29 mouse cellular contexts compared by ENCODE assay signal in genomic region chr3:100164991-100165390, GRCm38 (mm10). TPM values are rescaled to one million over a fixed set of nuclear protein-coding genes. Genes with fewer than 3 reads are reported as not detected.
DNase-seq lines count a peak whose midpoint lies in the region; ATAC-seq and TF ChIP-seq lines count a peak whose summit lies in the region.
"Had no signal": no experiment of that assay in that cellular context is flagged by ENCODE, and none has a peak within 500 bp of the region (broad histone marks: within the 10 kb centered on the region; RNA-seq: fewer than 3 reads in every experiment).

No protein-coding gene starts in this region.

- DNase-seq in liver, adult 2 months (ENCODE audit: extremely low read depth, low read depth, low spot score) = peak; percentile 93
- no peak for DNase-seq in liver
- DNase-seq in spleen, postnatal 4 days (ENCODE audit: low spot score in 2 of 2) = no peak
- DNase-seq in lung, adult 18-20 months = no peak
- DNase-seq: adrenal gland, adult 2 months; adrenal gland, postnatal 14 days; B cell, adult 2 months; cerebellum, adult 11 months; cerebellum, adult 2 months; cerebellum, adult 9-11 months; cerebellum, postnatal 25 days; gastrocnemius, postnatal 25 days; heart, adult 18-20 months; heart, postnatal 10 days; heart, postnatal 36 days had no signal

- TF ChIP-seq CTCF in liver, adult 2 months (IDR thresholded peaks at IDR 0.05; ENCODE audit: low read depth, low read length) = no peak

- H3K4me3 ChIP-seq in liver, adult 2 months (ENCODE audit: insufficient read depth, low read depth, low read length) = no peak overlapping the region
- H3K4me3 ChIP-seq in intestine, embryonic 16.5 days (ENCODE audit: low read length) = no peak overlapping the region
- no peak overlapping the region for H3K4me3 ChIP-seq in liver, embryonic 16.5 days (ENCODE audit: low read depth, low read length)
- H3K4me3 ChIP-seq: embryonic facial prominence, embryonic 12.5 days; embryonic facial prominence, embryonic 15.5 days; forebrain, embryonic 12.5 days; forebrain, embryonic 15.5 days; heart, embryonic 12.5 days; heart, embryonic 15.5 days; hindbrain, embryonic 10.5 days; hindbrain, embryonic 13.5 days had no signal

- no peak for TF ChIP-seq POLR2A in liver, adult 2 months (IDR thresholded peaks at IDR 0.05; ENCODE audit: extremely low read depth, insufficient read depth, low read length)

- peak overlapping the region; percentile 33; the same call in 1 of the 2 replicates for H3K9ac ChIP-seq in liver, adult 2 months (ENCODE audit: low read depth, low read length)
- no peak overlapping the region for H3K9ac ChIP-seq in intestine, embryonic 16.5 days (ENCODE audit: low read depth, low read length)
- no peak overlapping the region for H3K9ac ChIP-seq in liver, embryonic 16.5 days (ENCODE audit: low read depth, low read length)
- H3K9ac ChIP-seq: embryonic facial prominence, embryonic 12.5 days; embryonic facial prominence, embryonic 15.5 days; forebrain, embryonic 12.5 days; forebrain, embryonic 15.5 days; heart, embryonic 12.5 days; heart, embryonic 15.5 days; hindbrain, embryonic 13.5 days had no signal

- H3K79me2 ChIP-seq in liver, adult 2 months (ENCODE audit: control insufficient read depth, insufficient read depth, low read length) = peaks cover 28% of the 10 kb centered on the region

- peaks cover 26% of the 10 kb centered on the region for H3K4me1 ChIP-seq in liver, adult 2 months (ENCODE audit: control insufficient read depth, insufficient read depth, low read length)
- H3K4me1 ChIP-seq in intestine, embryonic 16.5 days (ENCODE audit: control insufficient read depth, insufficient read depth, low read length) = peaks cover 18% of the 10 kb centered on the region
- peaks cover 13% of the 10 kb centered on the region for H3K4me1 ChIP-seq in liver, embryonic 16.5 days (ENCODE audit: control insufficient read depth, low read depth, low read length)

- H3K27ac ChIP-seq in liver, adult 2 months (replicated peaks; ENCODE audit: insufficient read depth, low read depth, low read length) = peak overlapping the region; percentile 90
- peak overlapping the region; percentile 45; the same call in 1 of the 2 replicates for H3K27ac ChIP-seq in intestine, embryonic 16.5 days (ENCODE audit: low read length)
- peak overlapping the region; percentile 47; the same call in 1 of the 2 replicates for H3K27ac ChIP-seq in liver, embryonic 16.5 days (ENCODE audit: low read length)
- H3K27ac ChIP-seq: embryonic facial prominence, embryonic 12.5 days; embryonic facial prominence, embryonic 15.5 days; forebrain, embryonic 12.5 days; forebrain, embryonic 15.5 days; heart, embryonic 15.5 days; hindbrain, embryonic 10.5 days; hindbrain, embryonic 13.5 days had no signal

- H3K4me2 ChIP-seq in intestine, embryonic 16.5 days (ENCODE audit: low read depth, low read length) = no peak overlapping the region
- H3K4me2 ChIP-seq in liver, embryonic 16.5 days (ENCODE audit: low read depth, low read length) = no peak overlapping the region
- H3K4me2 ChIP-seq: embryonic facial prominence, embryonic 12.5 days; embryonic facial prominence, embryonic 15.5 days; forebrain, embryonic 12.5 days; forebrain, embryonic 15.5 days; heart, embryonic 12.5 days; heart, embryonic 15.5 days; hindbrain, embryonic 13.5 days had no signal

- H3K9me3 ChIP-seq in intestine, embryonic 16.5 days (ENCODE audit: control insufficient read depth, low read length) = no peaks in the 10 kb centered on the region
- H3K9me3 ChIP-seq in liver, embryonic 16.5 days (replicated peaks; ENCODE audit: control insufficient read depth, low read length) = no peaks in the 10 kb centered on the region
- H3K9me3 ChIP-seq: embryonic facial prominence, embryonic 12.5 days; embryonic facial prominence, embryonic 15.5 days; forebrain, embryonic 12.5 days; forebrain, embryonic 15.5 days; G1E; heart, embryonic 12.5 days; heart, embryonic 15.5 days; hindbrain, embryonic 10.5 days; hindbrain, embryonic 13.5 days had no signal

- no peak for ATAC-seq in intestine, embryonic 16.5 days
- ATAC-seq in liver, embryonic 16.5 days (ENCODE audit: low read depth) = no peak
- ATAC-seq: forebrain, embryonic 15.5 days; hindbrain, embryonic 16.5 days; Patski had no signal

- H3K36me3 ChIP-seq in liver, adult 2 months (ENCODE audit: control insufficient read depth, insufficient read depth, low read length) = peaks cover 21% of the 10 kb centered on the region
- 0 out of 2 replicates have a peak, but pooled peaks cover 4% of the 10 kb centered on the region for H3K36me3 ChIP-seq in intestine, embryonic 16.5 days (ENCODE audit: control insufficient read depth, insufficient read depth, low read length)
- no peaks in the 10 kb centered on the region for H3K36me3 ChIP-seq in liver, embryonic 16.5 days (ENCODE audit: control insufficient read depth, insufficient read depth)
- H3K36me3 ChIP-seq: embryonic facial prominence, embryonic 12.5 days had no signal

- H3K27me3 ChIP-seq in liver, adult 2 months (ENCODE audit: control insufficient read depth, insufficient read depth, low read length) = no peaks in the 10 kb centered on the region
- no peaks in the 10 kb centered on the region for H3K27me3 ChIP-seq in intestine, embryonic 16.5 days (replicated peaks; ENCODE audit: control insufficient read depth, insufficient read depth, low read length)
- H3K27me3 ChIP-seq in liver, embryonic 16.5 days (ENCODE audit: control insufficient read depth, insufficient read depth, low read depth, low read length) = no peaks in the 10 kb centered on the region
- H3K27me3 ChIP-seq: CH12.LX; embryonic facial prominence, embryonic 12.5 days; embryonic facial prominence, embryonic 15.5 days; forebrain, embryonic 12.5 days; forebrain, embryonic 15.5 days; heart, embryonic 12.5 days; heart, embryonic 15.5 days; hindbrain, embryonic 13.5 days; Patski had no signal

RNA-seq across cellular contexts. Expression of gene Wdr3, which starts 2.8 kb away (rescaled TPM):
- 10.4 and 12.4 TPM in 2 replicates for total RNA-seq in liver, adult 2 months (2014; rRNA removed)
- polyA plus RNA-seq in liver, adult 2 months (2012; rRNA removed) = 5.6 and 7.3 TPM in 2 replicates
- polyA plus RNA-seq in intestine, embryonic 16.5 days (2015; fragmentation: Nextera tagmentation; extraction: Ambion mirVana) = 34.9 and 35.4 TPM in 2 replicates
- 16.9 TPM in 2 replicates for polyA plus RNA-seq in liver, embryonic 16.5 days (2015; fragmentation: Nextera tagmentation; extraction: Ambion mirVana)

RNA-seq across cellular contexts. Expression of gene Gdap2, which starts 2.8 kb away (rescaled TPM):
- 24.2 and 33.0 TPM in 2 replicates for total RNA-seq in liver, adult 2 months (2014; rRNA removed)
- polyA plus RNA-seq in liver, adult 2 months (2012; rRNA removed) = 21.1 and 21.9 TPM in 2 replicates
- 38.2 and 43.2 TPM in 2 replicates for polyA plus RNA-seq in intestine, embryonic 16.5 days (2015; fragmentation: Nextera tagmentation; extraction: Ambion mirVana)
- 17.5 and 18.7 TPM in 2 replicates for polyA plus RNA-seq in liver, embryonic 16.5 days (2015; fragmentation: Nextera tagmentation; extraction: Ambion mirVana)
